Comparison of ENCODE assay signal across 28 mouse cellular contexts in genomic region chr16:34317110-34317509, GRCm38 (mm10).
DNase-seq lines count a peak whose midpoint lies in the region; ATAC-seq and TF ChIP-seq lines count a peak whose summit lies in the region.
"Had no signal": no experiment of that assay in that cellular context is flagged by ENCODE, and none has a peak within 500 bp of the region (broad histone marks: within the 10 kb centered on the region; RNA-seq: fewer than 3 reads in every experiment).

No protein-coding gene starts in this region.

- no peak overlapping the region for H3K4me2 ChIP-seq in hindbrain, embryonic 13.5 days
- H3K4me2 ChIP-seq in hindbrain, postnatal 0 days (ENCODE audit: low read depth, low read length), result no peak overlapping the region
- H3K4me2 ChIP-seq in neural tube, embryonic 12.5 days (replicated peaks), result no peak overlapping the region
- no peak overlapping the region for H3K4me2 ChIP-seq in neural tube, embryonic 15.5 days
- H3K4me2 ChIP-seq: embryonic facial prominence, embryonic 15.5 days; forebrain, embryonic 12.5 days; limb, embryonic 13.5 days; liver, embryonic 11.5 days; lung, embryonic 15.5 days had no signal

- peak overlapping the region; percentile 67 for H3K27ac ChIP-seq in hindbrain, embryonic 13.5 days
- H3K27ac ChIP-seq in hindbrain, postnatal 0 days, result no peak overlapping the region
- peak overlapping the region; percentile 28; the same call in 1 of the 2 replicates for H3K27ac ChIP-seq in layer of hippocampus, adult 2 months
- no peak overlapping the region for H3K27ac ChIP-seq in neural tube, embryonic 12.5 days
- no peak overlapping the region for H3K27ac ChIP-seq in neural tube, embryonic 15.5 days (replicated peaks)
- H3K27ac ChIP-seq: embryonic facial prominence, embryonic 10.5 days; embryonic facial prominence, embryonic 15.5 days; limb, embryonic 13.5 days; lung, embryonic 15.5 days had no signal

- WGBS in hindbrain, embryonic 13.5 days, result 27% methylated on average over 3 of the region's 3 CpGs
- WGBS in hindbrain, postnatal 0 days, result 24% methylated on average over 3 of the region's 3 CpGs
- WGBS in neural tube, embryonic 12.5 days, result 11% methylated on average over 3 of the region's 3 CpGs
- 6% methylated on average over 3 of the region's 3 CpGs for WGBS in neural tube, embryonic 15.5 days

- H3K9me3 ChIP-seq in hindbrain, embryonic 13.5 days, result no peaks in the 10 kb centered on the region
- H3K9me3 ChIP-seq in hindbrain, postnatal 0 days (ENCODE audit: low read length), result no peaks in the 10 kb centered on the region
- no peaks in the 10 kb centered on the region for H3K9me3 ChIP-seq in neural tube, embryonic 12.5 days
- H3K9me3 ChIP-seq in neural tube, embryonic 15.5 days (replicated peaks), result no peaks in the 10 kb centered on the region
- H3K9me3 ChIP-seq: embryonic facial prominence, embryonic 10.5 days; embryonic facial prominence, embryonic 15.5 days; forebrain, embryonic 12.5 days; G1E; limb, embryonic 13.5 days; lung, embryonic 15.5 days had no signal

- H3K36me3 ChIP-seq in hindbrain, embryonic 13.5 days, result peaks cover 4% of the 10 kb centered on the region; the same call in 1 of the 2 replicates
- H3K36me3 ChIP-seq in hindbrain, postnatal 0 days (ENCODE audit: insufficient read depth, low read length), result no peaks in the 10 kb centered on the region
- H3K36me3 ChIP-seq in neural tube, embryonic 12.5 days, result peaks cover 5% of the 10 kb centered on the region; the same call in 1 of the 2 replicates
- 0 out of 2 replicates have a peak, but pooled peaks cover 3% of the 10 kb centered on the region for H3K36me3 ChIP-seq in neural tube, embryonic 15.5 days
- H3K36me3 ChIP-seq: embryonic facial prominence, embryonic 15.5 days; G1E; heart, embryonic 12.5 days; lung, embryonic 15.5 days had no signal

- no peak for TF ChIP-seq CTCF in hindbrain, postnatal 0 days (IDR thresholded peaks at IDR 0.05; ENCODE audit: low read depth)
- no peak for TF ChIP-seq CTCF in layer of hippocampus, adult 2 months (conservative IDR thresholded peaks at IDR 0.05)

- H3K4me1 ChIP-seq in hindbrain, embryonic 13.5 days (replicated peaks), result peaks cover 34% of the 10 kb centered on the region
- H3K4me1 ChIP-seq in hindbrain, postnatal 0 days (ENCODE audit: insufficient read depth, low read length), result peaks cover 9% of the 10 kb centered on the region; the same call in 1 of the 2 replicates
- H3K4me1 ChIP-seq in neural tube, embryonic 12.5 days, result peaks cover 18% of the 10 kb centered on the region
- peaks cover 20% of the 10 kb centered on the region for H3K4me1 ChIP-seq in neural tube, embryonic 15.5 days
- H3K4me1 ChIP-seq: embryonic facial prominence, embryonic 15.5 days; lung, embryonic 15.5 days had no signal

- H3K4me3 ChIP-seq in hindbrain, embryonic 13.5 days, result no peak overlapping the region
- no peak overlapping the region for H3K4me3 ChIP-seq in hindbrain, postnatal 0 days (ENCODE audit: low read length)
- no peak overlapping the region for H3K4me3 ChIP-seq in layer of hippocampus, adult 2 months
- H3K4me3 ChIP-seq in neural tube, embryonic 12.5 days, result no peak overlapping the region
- no peak overlapping the region for H3K4me3 ChIP-seq in neural tube, embryonic 15.5 days (replicated peaks)
- H3K4me3 ChIP-seq: embryonic facial prominence, embryonic 10.5 days; embryonic facial prominence, embryonic 15.5 days; forebrain, embryonic 12.5 days; heart, embryonic 12.5 days; limb, embryonic 13.5 days; lung, embryonic 15.5 days had no signal

- H3K27me3 ChIP-seq in hindbrain, embryonic 13.5 days, result peaks cover 11% of the 10 kb centered on the region; the same call in 1 of the 2 replicates
- H3K27me3 ChIP-seq in hindbrain, postnatal 0 days (ENCODE audit: insufficient read depth, low read length), result no peaks in the 10 kb centered on the region
- no peaks in the 10 kb centered on the region; the same call in 1 of the 2 replicates for H3K27me3 ChIP-seq in neural tube, embryonic 12.5 days (replicated peaks)
- 0 out of 2 replicates have a peak, but pooled peaks cover 4% of the 10 kb centered on the region for H3K27me3 ChIP-seq in neural tube, embryonic 15.5 days (replicated peaks)
- H3K27me3 ChIP-seq: embryonic facial prominence, embryonic 15.5 days; forebrain, embryonic 12.5 days; heart, embryonic 12.5 days; lung, embryonic 15.5 days had no signal

- no peak for ATAC-seq in hindbrain, embryonic 13.5 days (ENCODE audit: low FRiP score)
- no peak for ATAC-seq in hindbrain, postnatal 0 days
- ATAC-seq in neural tube, embryonic 12.5 days (ENCODE audit: low FRiP score, low read depth), result 0 out of 2 replicates have a peak, but pooled peaks have one; percentile 21
- no peak for ATAC-seq in neural tube, embryonic 15.5 days (ENCODE audit: low FRiP score)
- ATAC-seq: intestine, embryonic 16.5 days had no signal

- H3K9ac ChIP-seq in hindbrain, embryonic 13.5 days, result no peak overlapping the region
- no peak overlapping the region for H3K9ac ChIP-seq in hindbrain, postnatal 0 days (replicated peaks; ENCODE audit: low read length)
- H3K9ac ChIP-seq in neural tube, embryonic 12.5 days, result no peak overlapping the region
- H3K9ac ChIP-seq in neural tube, embryonic 15.5 days (replicated peaks), result no peak overlapping the region
- H3K9ac ChIP-seq: embryonic facial prominence, embryonic 15.5 days; forebrain, embryonic 12.5 days; forebrain, postnatal 0 days; heart, embryonic 12.5 days; limb, embryonic 13.5 days; lung, embryonic 15.5 days had no signal

- no peak for DNase-seq in hindbrain, postnatal 0 days (ENCODE audit: low spot score)
- no peak for DNase-seq in layer of hippocampus, adult 2 months (ENCODE audit: low spot score in 2 of 2)
- no peak for DNase-seq in layer of hippocampus, postnatal 14 days (ENCODE audit: low spot score in 2 of 2)
- no peak for DNase-seq in frontal cortex, postnatal 25 days (ENCODE audit: low spot score in 2 of 2)
- DNase-seq: adrenal gland, adult 8-10 months; cerebellum, adult 8-10 months; cerebellum, postnatal 25 days; forebrain, postnatal 0 days; gastrocnemius, postnatal 14 days; heart, postnatal 4 days; kidney, adult 9 months; layer of hippocampus, adult 9-11 months; lung, postnatal 36 days; retina, postnatal 1 day; right cerebral cortex, postnatal 14 days; thymus, postnatal 4 days had no signal

Comparison
In these comparisons a context has a peak if more than half of its experiments do, and no peak if none do; other contexts are left out.
1. H3K27ac ChIP-seq: peak in hindbrain, embryonic 13.5 days (single experiment) and layer of hippocampus, adult 2 months (single experiment); none in hindbrain, postnatal 0 days (single experiment), neural tube, embryonic 12.5 days (single experiment) and neural tube, embryonic 15.5 days (single experiment).